Mouse (Mus musculus) left cerebral cortex, adult 11 months (tissue): ENCODE measurements around the gene Prkacb.

ENCODE experiments used
- DNase-seq: peaks from one replicate; pipeline ENCODE4 v3.0.0; 2022; ENCODE audit warnings: low spot score

The Prkacb gene

GRCm38 (mm10) chr3:146719696-146720095 is 93.1 kb downstream of the Prkacb start:
- no peak for DNase-seq

- DNase-seq: no peak
Observed at GRCm38 (mm10) chr3:146718251-146718650, 94.5 kb downstream of the Prkacb start.

GRCm38 (mm10) chr3:146712305-146712704 is 100.5 kb downstream of the Prkacb start:
- DNase-seq: no peak

GRCm38 (mm10) chr3:146711559-146711958 is 101.2 kb downstream of the Prkacb start:
- DNase-seq: no peak

GRCm38 (mm10) chr3:146711084-146711483 is 101.7 kb downstream of the Prkacb start:
- DNase-seq: no peak

- no peak for DNase-seq
Observed at GRCm38 (mm10) chr3:146709086-146709485, 103.7 kb downstream of the Prkacb start.

- no peak for DNase-seq
Observed at GRCm38 (mm10) chr3:146708381-146708780, 104.4 kb downstream of the Prkacb start.

- no peak for DNase-seq
Observed at GRCm38 (mm10) chr3:146704099-146704498, 108.7 kb downstream of the Prkacb start.

GRCm38 (mm10) chr3:146700051-146700450 is 112.7 kb downstream of the Prkacb start:
- no peak for DNase-seq

- DNase-seq: no peak
Observed at GRCm38 (mm10) chr3:146698982-146699381, 113.8 kb downstream of the Prkacb start.

GRCm38 (mm10) chr3:146692547-146692946 is 120.2 kb downstream of the Prkacb start:
- DNase-seq: no peak

GRCm38 (mm10) chr3:146687121-146687725 is 125.6 kb downstream of the Prkacb start:
- DNase-seq: no peak

GRCm38 (mm10) chr3:146686428-146686827 is 126.4 kb downstream of the Prkacb start:
- no peak for DNase-seq

- DNase-seq: no peak
Observed at GRCm38 (mm10) chr3:146684811-146685675, 127.7 kb downstream of the Prkacb start, which contains the start of gene Samd13. Samd13 (minus strand) TSS chr3:146685592.

- DNase-seq: no peak
Observed at GRCm38 (mm10) chr3:146683095-146683494, 129.7 kb downstream of the Prkacb start.

GRCm38 (mm10) chr3:146682140-146682651 is 130.6 kb downstream of the Prkacb start:
- DNase-seq: peak; percentile 44

GRCm38 (mm10) chr3:146681696-146682095 is 131.1 kb downstream of the Prkacb start:
- no peak for DNase-seq

GRCm38 (mm10) chr3:146680625-146681024 is 132.2 kb downstream of the Prkacb start:
- DNase-seq: no peak

GRCm38 (mm10) chr3:146679646-146680045 is 133.1 kb downstream of the Prkacb start:
- DNase-seq: no peak
